Mouse (Mus musculus) liver, postnatal 0 days (tissue): ENCODE results near the gene Dexi.

ENCODE experiments used
- CTCF ChIP-seq: sonication (generic); IDR thresholded peaks from 2 replicates; pipeline ENCODE4 v1.5.1; 2016; ENCODE audit warnings: antibody characterized with exemption, low read depth
- EP300 ChIP-seq: IDR thresholded peaks from 2 replicates; pipeline ENCODE4 v1.6.1; 2016; ENCODE audit warnings: antibody characterized with exemption, low read depth, mild to moderate bottlenecking

DNA sequence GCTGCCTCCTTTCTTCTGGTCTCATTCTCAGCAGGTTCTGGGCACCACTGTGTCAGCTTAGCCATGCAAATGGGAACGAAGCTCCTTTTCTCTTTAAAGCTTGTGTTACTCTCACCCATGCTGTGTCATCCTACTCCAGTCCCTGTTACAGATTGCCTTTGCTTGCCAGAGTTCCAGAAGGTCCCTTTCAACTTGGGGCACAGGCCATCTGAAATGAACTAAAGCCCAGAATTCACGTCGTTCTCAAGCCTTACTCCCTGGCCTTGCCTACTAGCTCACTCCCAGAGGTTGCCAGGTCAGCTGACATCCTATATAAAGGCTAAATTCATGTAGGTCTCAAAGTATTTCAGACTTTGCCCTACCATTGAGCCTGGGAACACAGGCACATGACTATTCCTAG, 6.1 kb upstream of the Dexi start:
- TF ChIP-seq EP300 (no peak), CTCF (no peak)
